Mouse (Mus musculus): Measurements from ENCODE around the gene Cd47. TPM values are rescaled to one million over a fixed set of nuclear protein-coding genes. Genes with fewer than 3 reads are reported as not detected.

The Cd47 gene
- total and polyA plus RNA-seq, 3 experiments = 102 to 277 (median 142) TPM

DNA sequence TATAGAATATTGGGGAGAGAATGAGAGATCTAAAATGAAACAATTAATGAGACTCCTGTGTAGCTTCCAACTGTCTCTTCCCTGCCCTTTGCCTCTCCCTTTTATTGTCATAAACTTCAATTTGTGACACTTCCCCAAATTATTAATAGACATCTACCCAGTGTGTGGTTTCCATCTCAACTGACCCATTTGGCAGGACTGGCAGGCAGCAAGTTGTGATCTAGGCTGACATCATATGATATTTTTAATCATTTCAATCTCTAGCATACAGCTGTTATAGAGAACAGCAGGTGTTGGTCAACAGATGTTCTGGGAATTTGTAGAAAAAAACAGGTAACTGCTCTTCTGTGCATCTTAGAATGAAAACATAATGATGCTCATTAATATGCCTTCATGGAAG lies 17.0 kb upstream of the Cd47 start:
- H3K27me3 ChIP-seq (replicated peaks) = no peaks in the 10 kb centered on the region
- H3K79me2 ChIP-seq (replicated peaks; ENCODE audit: control insufficient read depth, extremely low read depth, insufficient read depth, poor library complexity, severe bottlenecking) = no peaks in the 10 kb centered on the region
- DNase-seq (ENCODE audit: extremely low read depth) = no peak
- in situ Hi-C loops (cut with MboI; ENCODE audit: low pct_ligation_motif_present, low pct_unique_long_range_greater_than_20kb, low sequenced_read_pairs) = no loop called here
- no peaks in the 10 kb centered on the region for H3K36me3 ChIP-seq (replicated peaks in 1 of 2; ENCODE audit: control insufficient read depth in 1 of 2, insufficient read depth in 1 of 2, low read length in 1 of 2)
- TF ChIP-seq EP300 (IDR thresholded peaks at IDR 0.05; ENCODE audit: low read length) (no peak), PAX5 (IDR thresholded peaks at IDR 0.05; ENCODE audit: low read length) (no peak), MAZ (IDR thresholded peaks at IDR 0.05; ENCODE audit: low read depth, low read length) (no peak), KAT2A (IDR thresholded peaks at IDR 0.05; ENCODE audit: insufficient replicate concordance, low read length) (no peak), IRF4 (IDR thresholded peaks at IDR 0.05; ENCODE audit: low read depth, low read length) (no peak), MYC (IDR thresholded peaks at IDR 0.05; ENCODE audit: low read depth, low read length) (no peak), USF2 (conservative IDR thresholded peaks at IDR 0.05; ENCODE audit: low read depth, low read length) (no peak), ZNF384 (IDR thresholded peaks at IDR 0.05; ENCODE audit: low read depth, low read length) (no peak), JUND (conservative IDR thresholded peaks at IDR 0.05; ENCODE audit: low read depth, low read length) (no peak), POLR2AphosphoS2 (IDR thresholded peaks at IDR 0.05; ENCODE audit: low read depth, low read length) (no peak), SMC3 (IDR thresholded peaks at IDR 0.05; ENCODE audit: low read depth, low read length) (no peak), GABPA (IDR thresholded peaks at IDR 0.05; ENCODE audit: insufficient replicate concordance, low read depth, low read length) (no peak)
- H3K4me1 ChIP-seq (ENCODE audit: control insufficient read depth in 1 of 2, insufficient read depth in 2 of 2) = peaks cover 3 to 15% of the 10 kb centered on the region in 2 experiments; a peak in 3 of 4 replicates
- H3K9ac ChIP-seq (ENCODE audit: insufficient read depth, low read depth) = no peak overlapping the region
- dilution Hi-C loops (cut with MboI; ENCODE audit: extremely low pct_ligation_motif_present, extremely low pct_unique_long_range_greater_than_20kb, low sequenced_read_pairs) = no loop called here
- H3K4me2 ChIP-seq (ENCODE audit: insufficient read depth, low read depth, poor library complexity, severe bottlenecking) = no peak overlapping the region
- H3K27ac ChIP-seq (ENCODE audit: insufficient read depth, low read depth) = no peak overlapping the region
- no peak overlapping the region for H3K4me3 ChIP-seq (replicated peaks in 1 of 3; ENCODE audit: low read depth in 2 of 3, low read length in 2 of 3, poor library complexity in 1 of 3)
- H3K9me3 ChIP-seq (replicated peaks; ENCODE audit: low read length) = peaks cover 11% of the 10 kb centered on the region

DNA sequence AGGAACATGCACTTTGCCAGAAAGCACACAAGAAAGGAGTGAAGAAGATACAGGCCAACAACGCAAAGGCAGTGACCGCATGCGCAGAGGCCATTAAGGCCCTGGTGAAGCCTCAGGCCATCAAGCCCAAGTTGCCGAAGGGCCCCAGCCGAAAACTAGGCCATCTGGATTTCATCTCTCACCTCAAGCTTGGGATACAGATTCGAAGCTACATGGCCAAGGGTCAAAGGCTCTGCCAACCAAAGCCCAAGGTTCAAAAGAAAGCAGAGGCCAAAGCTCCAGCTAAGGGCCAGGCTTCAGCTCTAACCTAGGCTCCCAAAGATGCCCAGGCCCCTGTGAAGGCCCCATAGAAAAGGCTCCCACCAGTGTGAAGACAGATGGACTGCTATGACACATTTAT lies 14.2 kb upstream of the Cd47 start:
- Histone ChIP-seq H3K27ac (ENCODE audit: insufficient read depth, low read depth) (no peak overlapping the region), H3K9ac (ENCODE audit: insufficient read depth, low read depth) (no peak overlapping the region), H3K27me3 (replicated peaks) (no peaks in the 10 kb centered on the region), H3K9me3 (replicated peaks; ENCODE audit: low read length) (peaks cover 11% of the 10 kb centered on the region), H3K79me2 (replicated peaks; ENCODE audit: control insufficient read depth, extremely low read depth, insufficient read depth, poor library complexity, severe bottlenecking) (no peaks in the 10 kb centered on the region), H3K4me1 (ENCODE audit: control insufficient read depth in 1 of 2, insufficient read depth in 2 of 2) (peaks cover 9 to 24% of the 10 kb centered on the region in 2 experiments), H3K36me3 (replicated peaks in 1 of 2; ENCODE audit: control insufficient read depth in 1 of 2, insufficient read depth in 1 of 2, low read length in 1 of 2) (no peaks in the 10 kb centered on the region), H3K4me2 (ENCODE audit: insufficient read depth, low read depth, poor library complexity, severe bottlenecking) (no peak overlapping the region), H3K4me3 (replicated peaks in 1 of 3; ENCODE audit: low read depth in 2 of 3, low read length in 2 of 3, poor library complexity in 1 of 3) (no peak overlapping the region)
- TF ChIP-seq GABPA (IDR thresholded peaks at IDR 0.05; ENCODE audit: insufficient replicate concordance, low read depth, low read length) (no peak), MYC (IDR thresholded peaks at IDR 0.05; ENCODE audit: low read depth, low read length) (no peak), RCOR1 (conservative IDR thresholded peaks at IDR 0.05; ENCODE audit: low read depth, low read length) (no peak), MAFK (IDR thresholded peaks at IDR 0.05; ENCODE audit: insufficient replicate concordance, low read length) (no peak), RAD21 (IDR thresholded peaks at IDR 0.05; ENCODE audit: low read depth, low read length) (no peak), CTCF (conservative IDR thresholded peaks at IDR 0.05 in 1 of 2, IDR thresholded peaks at IDR 0.05 in 1 of 2; ENCODE audit: low read depth in 2 of 2, low read length in 2 of 2) (no peak), ZNF384 (IDR thresholded peaks at IDR 0.05; ENCODE audit: low read depth, low read length) (no peak), CHD1 (IDR thresholded peaks at IDR 0.05; ENCODE audit: low read depth, low read length) (no peak), EP300 (IDR thresholded peaks at IDR 0.05; ENCODE audit: low read length) (no peak), ELF1 (IDR thresholded peaks at IDR 0.05; ENCODE audit: low read depth, low read length) (no peak), MAX (IDR thresholded peaks at IDR 0.05; ENCODE audit: low read length) (no peak), SMC3 (IDR thresholded peaks at IDR 0.05; ENCODE audit: low read depth, low read length) (no peak)
- no peak for DNase-seq (ENCODE audit: extremely low read depth)
- dilution Hi-C loops (cut with MboI; ENCODE audit: extremely low pct_ligation_motif_present, extremely low pct_unique_long_range_greater_than_20kb, low sequenced_read_pairs) (no loop called here), in situ Hi-C loops (cut with MboI; ENCODE audit: low pct_ligation_motif_present, low pct_unique_long_range_greater_than_20kb, low sequenced_read_pairs) (no loop called here)
